Mouse (Mus musculus) gastrocnemius, adult 2 months (tissue): Measurements from ENCODE around the gene Asb1. TPM values are rescaled to one million over a fixed set of nuclear protein-coding genes. Genes with fewer than 3 reads are reported as not detected.

Source experiments
- DNase-seq: peaks from one replicate; pipeline ENCODE4 v3.0.0; 2022
- H3K27ac ChIP-seq: fragments of 200-600 bp; 2 replicates; pipeline ENCODE4 v1.8.1; 2022; ENCODE audit warnings: mild to moderate bottlenecking
- H3K4me3 ChIP-seq: fragments of 200-600 bp; 2 replicates; pipeline ENCODE4 v1.8.1; 2022; ENCODE audit warnings: mild to moderate bottlenecking, moderate library complexity
- CTCF ChIP-seq: fragments of 200-600 bp; IDR thresholded peaks from 2 replicates; pipeline ENCODE4 v1.8.1; 2022; ENCODE audit warnings: antibody characterized with exemption, mild to moderate bottlenecking, moderate library complexity
- intact Hi-C: fragments of 180-260 bp; cut with DNase I; formaldehyde crosslinking; loops from one replicate; pipeline ENCODE4 v1.15.1; 2025
- total RNA-seq, 2 experiments: library from RNA; stranded (reverse); gene quantifications; 2 replicates each; pipeline ENCODE4 v1.2.3; 2021

Asb1 gene
- total RNA-seq, 2 experiments from 2014 or later = 13.9 to 16.6 TPM

DNA sequence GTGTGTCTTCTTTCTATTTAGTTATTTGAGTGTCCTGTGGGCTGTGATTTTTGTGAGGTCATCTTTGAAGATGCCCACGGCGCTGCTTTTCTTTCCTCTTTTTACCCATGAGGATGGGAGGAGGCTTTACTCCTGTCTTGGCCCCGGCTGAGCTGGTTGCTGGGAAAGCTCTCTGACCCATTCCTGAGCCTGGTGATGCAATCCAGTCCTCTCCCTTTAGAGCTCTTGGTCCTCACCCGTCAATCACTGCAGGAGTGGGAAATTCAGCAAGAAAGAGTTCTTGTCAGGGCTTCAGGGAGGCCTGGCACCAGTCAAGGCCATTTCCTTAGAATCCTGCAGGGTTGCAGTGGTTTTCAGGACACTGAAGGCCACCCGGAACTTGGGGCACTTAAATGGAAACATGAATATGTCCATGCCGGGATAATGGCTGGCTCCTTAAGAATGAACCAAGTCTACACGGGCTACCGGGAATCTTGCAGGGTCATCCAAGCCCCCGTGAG, 55.2 kb downstream of the Asb1 start:
- no peak for TF ChIP-seq CTCF
- intact Hi-C loops = loop anchor here (10.0 kb wide), 1 partner anchor 899 kb away; the partner anchor contains the start of gene Olfr1415

DNA sequence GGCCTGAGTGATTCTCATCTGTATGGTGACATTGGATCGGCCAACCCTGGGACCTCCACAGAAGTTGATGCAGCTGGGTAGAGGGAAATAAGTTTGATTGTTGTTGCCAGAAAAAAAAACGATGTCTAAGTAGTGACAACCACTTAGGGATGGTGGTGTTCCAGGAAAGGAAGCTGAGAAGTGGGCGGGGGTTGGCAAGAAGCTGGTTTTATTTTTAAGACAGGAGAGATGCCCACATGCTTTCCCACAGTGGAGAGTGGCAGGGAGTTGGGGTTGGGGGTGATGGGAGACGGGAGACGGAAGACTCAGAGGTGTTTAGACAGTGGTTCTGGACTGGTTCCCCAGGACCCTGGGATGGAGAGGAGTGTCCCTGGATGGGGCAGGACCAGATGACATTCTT, 57.3 kb downstream of the Asb1 start:
- Histone ChIP-seq H3K27ac (no peak overlapping the region), H3K4me3 (no peak overlapping the region)
- no peak for TF ChIP-seq CTCF
- peak; percentile 17 for DNase-seq
- intact Hi-C loops = loop anchor here (10.0 kb wide), 1 partner anchor 897 kb away; the partner anchor contains the start of gene Olfr1415

More for the DNA sequence above, 55.2 kb downstream of the Asb1 start:
- no peak overlapping the region for H3K27ac ChIP-seq
- peak; percentile 4 for DNase-seq
- no peak overlapping the region for H3K4me3 ChIP-seq

GRCm38 (mm10) chr1:91600671-91601361, 60.5 kb downstream of the Asb1 start:
- no peak overlapping the region for H3K27ac ChIP-seq
- peak; percentile 75 for TF ChIP-seq CTCF
- intact Hi-C loops = loop anchor here (2.0 kb wide), 1 partner anchor 156 kb away; no protein-coding TSS in a partner anchor
- no peak overlapping the region for H3K4me3 ChIP-seq
- DNase-seq = peak; percentile 82

DNA sequence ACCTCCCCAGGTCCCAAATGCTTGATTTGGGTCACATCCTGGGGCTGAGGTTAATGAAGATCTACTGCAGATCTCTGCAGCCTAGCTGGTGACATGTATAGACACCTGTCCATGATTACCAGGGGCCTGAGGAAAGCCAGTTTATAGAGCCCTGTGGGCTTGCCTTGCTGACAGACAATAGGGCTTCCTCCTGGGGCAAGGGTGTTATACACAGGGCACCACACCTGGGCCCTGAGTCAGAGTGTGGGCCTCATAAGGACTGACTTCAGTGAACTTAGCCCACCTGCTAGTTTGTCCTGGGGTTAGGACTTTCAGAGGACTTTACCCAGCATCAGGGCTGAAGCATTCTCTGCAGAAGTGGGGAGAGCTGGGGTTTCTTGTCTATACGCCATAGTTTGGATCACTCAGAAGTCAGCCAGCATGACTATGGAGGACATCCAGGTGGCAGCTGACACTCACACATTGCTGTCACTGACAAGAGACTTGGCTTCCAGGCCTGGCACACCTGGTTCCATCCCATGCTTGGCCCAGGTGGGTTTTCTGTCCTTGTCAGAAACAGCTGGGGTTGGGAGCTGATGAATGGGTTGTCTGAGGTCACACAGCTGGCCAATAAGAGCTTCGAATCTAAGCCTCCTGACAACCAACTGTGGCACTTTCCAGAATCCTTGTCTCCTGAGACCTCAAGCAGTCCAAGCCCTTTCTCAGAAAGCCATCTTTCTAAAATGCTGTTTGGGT, 61.2 kb downstream of the Asb1 start:
- intact Hi-C loops = loop anchor here (2.0 kb wide), 1 partner anchor 155 kb away; no protein-coding TSS in a partner anchor
- Histone ChIP-seq H3K27ac (no peak overlapping the region), H3K4me3 (no peak overlapping the region)
- TF ChIP-seq CTCF = no peak
- peak; percentile 22 for DNase-seq

- intact Hi-C loops = no loop called here
- Histone ChIP-seq H3K27ac (no peak overlapping the region), H3K4me3 (no peak overlapping the region)
- DNase-seq = no peak
- no peak for TF ChIP-seq CTCF
These were observed 65.3 kb downstream of the Asb1 start for GRCm38 (mm10) chr1:91605632-91606031.

DNA sequence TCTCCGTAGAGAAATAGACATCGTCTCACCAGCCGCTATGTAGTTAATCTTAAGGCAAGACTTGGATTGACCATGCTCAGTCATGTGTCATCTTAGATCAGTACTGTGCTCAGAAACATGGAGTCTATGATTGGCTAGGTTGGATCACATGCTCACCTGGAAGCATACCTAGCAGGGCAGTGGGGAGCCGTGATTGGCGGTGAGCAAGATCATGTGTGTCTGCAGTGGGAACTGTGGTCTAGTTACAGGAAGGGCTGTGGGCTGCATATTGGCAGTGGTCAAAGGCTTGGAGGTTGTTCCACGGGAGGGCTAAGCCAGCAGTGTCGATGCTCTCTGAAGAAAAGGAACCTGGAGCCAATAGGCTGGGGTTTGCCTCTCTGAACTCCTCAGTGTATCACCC, 66.4 kb downstream of the Asb1 start:
- Histone ChIP-seq H3K4me3 (no peak overlapping the region), H3K27ac (no peak overlapping the region)
- TF ChIP-seq CTCF = no peak
- peak; percentile 2 for DNase-seq
- intact Hi-C loops = no loop called here

DNA sequence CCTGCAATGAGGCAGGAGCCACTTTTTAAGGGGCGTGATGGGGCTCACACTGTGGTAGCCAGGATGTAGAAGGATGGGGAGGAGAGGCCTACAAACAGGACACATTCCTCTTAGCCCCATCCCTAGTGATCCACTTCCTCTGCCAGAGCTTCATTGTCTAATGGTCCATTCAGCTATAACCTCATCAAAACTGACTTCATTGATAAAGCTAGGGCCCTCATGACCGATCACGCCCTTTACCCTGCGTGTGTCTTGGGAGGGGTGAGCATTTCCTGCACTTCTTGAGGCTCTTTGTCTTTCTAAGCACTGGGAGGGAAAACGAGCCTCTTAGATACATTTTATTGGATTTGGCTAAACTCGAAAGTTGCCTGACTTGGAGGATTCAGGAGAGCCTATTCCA, 66.8 kb downstream of the Asb1 start:
- intact Hi-C loops = no loop called here
- TF ChIP-seq CTCF = no peak
- no peak for DNase-seq
- no peak overlapping the region for H3K27ac ChIP-seq
- no peak overlapping the region for H3K4me3 ChIP-seq

Other genes with a start within 250 kb of the Asb1 start
- 10 to 100 TPM in 1 of 2 experiments, 1 to 10 TPM in 1; 8.1 to 11.5 TPM for gene Scly, start 242.2 kb upstream of the Asb1 start, total RNA-seq
- gene Espnl, start 218.5 kb upstream of the Asb1 start, total RNA-seq = not detected
- 10 to 100 TPM; 49.9 to 89.8 TPM for gene Klhl30, start 189.5 kb upstream of the Asb1 start, total RNA-seq
- 1 to 10 TPM in 1 of 2 experiments, under 1 TPM in 1; 0.67 to 1.4 TPM for gene Erfe, start 174.1 kb upstream of the Asb1 start, total RNA-seq
- 10 to 100 TPM; 38.3 to 44.6 TPM for gene Ilkap, start 141.7 kb upstream of the Asb1 start, total RNA-seq
- 1 to 10 TPM; 4.4 to 7.9 TPM for gene Hes6, start 126.5 kb upstream of the Asb1 start, total RNA-seq
- gene Per2, start 81.2 kb upstream of the Asb1 start, total RNA-seq = 10 to 100 TPM in 1 of 2 experiments, 1 to 10 TPM in 1; 3.9 to 10.8 TPM
- 1 to 10 TPM; 3.3 to 4.1 TPM for gene Traf3ip1, start 45.9 kb upstream of the Asb1 start, total RNA-seq